Mouse (Mus musculus) embryo, embryonic 11 days (tissue): ENCODE results near the gene 0610009B22Rik.
A peak's percentile ranks its signal among the peaks of the same experiment; 100 is the strongest.

ENCODE experiments used
- DNase-seq: peaks from one replicate; pipeline ENCODE4 v3.0.0-alpha.2; 2015

The 0610009B22Rik gene

DNA sequence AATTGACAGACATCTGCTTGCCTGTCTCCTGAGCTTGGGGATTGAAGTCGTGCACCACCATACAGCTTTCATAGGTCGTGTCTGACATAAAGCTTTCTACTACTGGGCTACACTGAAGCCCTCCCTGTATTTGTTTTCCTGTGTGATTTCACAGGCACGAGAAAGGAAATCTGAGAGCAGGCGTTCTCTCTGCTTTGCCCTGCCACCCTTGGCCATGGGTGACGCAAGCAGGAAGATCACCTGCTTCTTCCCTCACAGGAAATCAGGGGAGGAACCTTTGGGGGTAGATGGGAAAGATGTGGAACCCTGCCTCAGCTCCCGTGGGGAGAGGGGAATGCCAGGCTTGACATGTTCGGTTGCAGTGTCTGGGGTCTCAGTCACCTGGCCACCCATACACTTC is 30.4 kb downstream of the 0610009B22Rik start:
- no peak for DNase-seq

DNA sequence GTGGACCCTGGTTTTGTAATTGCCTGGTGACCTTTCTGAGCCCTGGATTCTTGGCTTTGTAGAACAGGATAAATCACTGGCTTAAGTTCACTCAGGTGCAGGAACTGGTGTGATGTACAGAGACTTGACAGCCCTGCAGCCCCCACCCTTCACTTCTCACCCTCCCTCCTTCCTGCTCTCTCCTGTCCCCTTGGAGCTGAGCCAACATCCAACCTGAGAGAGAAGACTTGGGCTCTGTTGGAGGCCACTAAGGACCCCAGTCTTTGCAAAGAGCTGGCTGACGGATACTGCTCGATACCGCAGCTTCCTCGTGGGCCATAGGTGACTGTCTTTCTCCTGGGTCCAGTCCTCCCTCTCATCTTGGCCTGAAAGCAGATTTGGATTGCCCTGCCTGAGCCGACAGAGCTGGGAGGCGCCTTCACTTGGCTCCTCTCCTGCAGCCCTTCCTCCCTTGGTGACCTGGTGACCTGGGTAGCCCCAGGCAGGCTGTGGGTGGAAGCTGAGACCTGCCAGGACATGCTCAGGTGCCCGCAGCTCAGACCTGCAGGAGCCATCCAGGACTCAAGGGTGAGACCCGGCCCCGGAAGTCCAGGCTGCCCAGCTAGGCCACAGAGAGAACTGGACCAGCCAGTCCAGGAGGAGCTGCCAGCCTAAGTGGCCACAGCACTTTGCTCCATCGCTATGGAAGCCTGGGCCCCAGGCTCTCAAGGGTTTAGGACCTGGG is 31.7 kb downstream of the 0610009B22Rik start:
- DNase-seq = no peak

DNA sequence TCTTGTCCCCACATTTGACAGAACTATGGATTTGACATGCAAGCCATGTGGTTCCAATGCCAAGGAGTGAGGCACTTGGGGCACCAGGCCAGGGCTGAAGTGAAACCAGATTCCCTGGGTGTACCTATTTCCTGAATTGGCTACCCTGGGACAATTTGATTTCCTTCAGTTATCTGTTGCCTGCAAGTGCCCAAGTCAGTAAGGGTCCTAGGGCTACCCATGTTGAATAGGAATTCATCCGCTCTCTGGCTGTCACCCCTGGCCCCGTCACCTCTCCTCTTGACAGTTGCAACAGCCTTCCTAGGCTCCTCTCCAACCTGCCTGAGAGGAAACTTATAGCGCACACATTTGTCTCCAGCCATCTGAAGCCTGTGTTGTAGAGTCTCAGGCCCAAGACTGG is 33.8 kb downstream of the 0610009B22Rik start:
- DNase-seq = no peak

- no peak for DNase-seq
Observed at GRCm38 (mm10) chr11:51653736-51654135, 34.9 kb downstream of the 0610009B22Rik start.

DNA sequence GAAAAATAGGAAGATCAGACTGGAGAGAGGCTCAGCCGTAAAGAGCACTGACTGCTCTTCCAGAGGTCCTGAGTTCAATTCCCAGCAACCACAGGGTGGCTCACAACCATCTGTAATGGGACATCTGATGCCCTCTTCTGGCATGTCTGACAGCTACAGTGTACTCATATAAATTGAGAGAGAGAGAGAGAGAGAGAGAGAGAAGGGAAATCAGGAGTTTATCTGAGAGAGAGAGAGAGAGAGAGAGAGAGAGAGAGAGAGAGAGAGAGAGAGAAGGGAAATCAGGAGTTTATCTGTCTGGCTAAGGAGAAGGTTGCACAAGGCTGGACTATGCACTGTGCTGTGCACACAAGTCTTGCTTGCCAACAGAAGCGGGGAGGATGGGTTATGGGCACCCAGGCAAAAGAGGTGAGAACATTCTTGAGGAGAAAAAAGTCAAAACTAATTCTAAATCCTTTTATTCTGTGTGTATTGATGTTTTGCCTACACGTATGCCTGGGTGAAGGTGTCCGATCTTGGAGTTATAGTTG is 35.7 kb downstream of the 0610009B22Rik start:
- no peak for DNase-seq

DNA sequence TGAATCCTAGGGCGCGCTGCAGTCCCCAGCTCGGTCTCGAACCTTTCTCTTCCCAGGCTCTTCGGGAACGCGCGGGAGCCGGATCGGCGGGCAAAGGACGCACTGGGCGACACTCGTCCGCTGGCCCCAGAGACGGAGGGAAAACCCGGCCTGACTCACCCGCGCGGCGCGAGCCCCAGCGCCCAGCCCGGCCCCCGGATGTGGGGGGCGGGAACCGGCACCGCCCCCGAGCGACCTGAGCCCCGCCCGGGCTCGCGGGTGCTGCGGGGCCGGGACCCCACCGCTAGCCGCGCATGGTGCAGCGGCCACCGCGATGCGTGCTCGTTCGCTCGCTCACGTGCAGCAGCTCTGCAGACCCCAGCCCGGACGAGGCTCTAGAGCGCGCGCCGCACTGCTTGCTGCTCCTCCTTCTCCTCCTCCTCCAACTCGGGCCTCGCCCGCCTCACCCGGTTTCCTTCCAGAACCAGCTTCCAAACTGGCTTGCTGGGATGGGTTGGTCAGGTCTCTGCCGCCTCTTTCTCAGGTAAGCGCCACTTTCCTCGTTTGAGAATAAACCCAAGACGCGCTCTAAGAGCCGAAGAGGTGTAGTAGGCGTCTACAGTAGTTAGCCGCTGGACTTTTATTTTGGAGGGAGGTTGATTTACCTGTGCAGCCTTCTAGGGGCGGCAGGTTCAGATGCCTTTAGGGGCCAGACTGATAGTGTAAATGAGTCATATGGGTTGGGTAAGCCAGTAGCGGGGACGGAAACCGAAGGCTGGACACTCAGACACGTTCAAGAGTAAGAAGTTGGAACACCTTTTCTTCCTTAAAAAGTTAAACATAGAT is 37.8 kb downstream of the 0610009B22Rik start, which contains the start of the genes N4bp3 and D930048N14Rik:
Gene N4bp3, minus strand, starts transcription at position 152 of the 825 bp plus-strand sequence.
Gene D930048N14Rik, plus strand, starts transcription at position 264 of the 825 bp plus-strand sequence.
- DNase-seq = peak; percentile 88

- peak; percentile 35 for DNase-seq
Observed at GRCm38 (mm10) chr11:51650261-51650660, 38.4 kb downstream of the 0610009B22Rik start.

- DNase-seq = peak; percentile 51
Observed at GRCm38 (mm10) chr11:51649889-51650199, 38.8 kb downstream of the 0610009B22Rik start.

DNA sequence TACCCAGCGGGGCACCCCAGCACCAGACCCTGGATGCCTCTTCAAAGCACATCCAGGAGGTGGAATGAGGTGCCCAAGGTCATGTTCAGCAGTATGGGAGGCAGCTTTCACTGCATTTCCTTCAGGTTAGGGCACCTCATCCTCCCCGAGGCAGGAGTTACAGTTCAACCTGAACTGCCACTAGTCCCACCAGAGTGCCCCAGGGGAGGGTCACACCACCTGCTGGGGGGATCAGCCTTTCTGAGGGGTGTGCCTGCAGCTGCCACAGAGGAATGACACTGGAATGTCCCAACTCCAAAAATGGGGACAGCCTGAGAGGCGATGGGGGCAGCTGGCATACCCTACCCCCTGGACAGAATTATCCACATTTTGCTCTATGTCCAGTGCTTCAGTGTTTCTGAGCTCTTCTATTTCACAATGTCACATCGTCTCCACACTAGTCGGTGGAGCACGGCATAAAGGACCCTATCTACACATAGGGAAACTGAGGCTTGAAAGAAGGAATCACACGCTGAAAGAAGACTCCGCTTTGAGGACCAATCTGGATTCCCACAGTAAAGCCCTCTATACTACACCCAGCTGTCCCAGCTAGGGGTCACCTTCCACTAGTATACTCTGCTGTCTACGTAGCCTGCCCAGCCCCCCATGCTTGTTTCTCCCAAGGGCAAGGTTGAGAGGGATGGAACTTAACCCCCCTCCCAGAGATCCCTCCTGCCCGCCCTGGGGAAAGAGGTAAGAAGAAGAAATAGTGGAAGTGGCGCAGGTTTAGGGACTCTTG is 39.4 kb downstream of the 0610009B22Rik start:
- no peak for DNase-seq

DNA sequence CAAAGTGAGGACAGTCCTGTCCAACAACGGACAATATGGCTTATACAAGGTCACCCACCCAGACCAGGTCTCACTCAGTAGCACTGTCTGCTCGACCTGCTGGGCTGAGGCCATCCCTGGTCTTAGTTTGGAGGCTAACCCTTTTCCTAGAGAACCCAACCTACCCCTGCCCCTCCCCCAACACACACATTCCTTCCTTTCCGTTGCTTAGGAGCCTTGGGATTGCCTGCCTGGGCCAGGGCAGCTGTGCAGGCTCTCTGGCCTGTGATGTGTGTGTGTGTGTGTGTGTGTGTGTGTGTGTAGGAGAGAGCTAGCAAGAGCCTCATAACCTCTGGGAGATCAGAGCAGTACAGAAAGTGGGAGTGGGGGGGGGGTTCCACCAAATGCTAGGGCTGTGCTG is 40.1 kb downstream of the 0610009B22Rik start:
- peak; percentile 83 for DNase-seq

DNA sequence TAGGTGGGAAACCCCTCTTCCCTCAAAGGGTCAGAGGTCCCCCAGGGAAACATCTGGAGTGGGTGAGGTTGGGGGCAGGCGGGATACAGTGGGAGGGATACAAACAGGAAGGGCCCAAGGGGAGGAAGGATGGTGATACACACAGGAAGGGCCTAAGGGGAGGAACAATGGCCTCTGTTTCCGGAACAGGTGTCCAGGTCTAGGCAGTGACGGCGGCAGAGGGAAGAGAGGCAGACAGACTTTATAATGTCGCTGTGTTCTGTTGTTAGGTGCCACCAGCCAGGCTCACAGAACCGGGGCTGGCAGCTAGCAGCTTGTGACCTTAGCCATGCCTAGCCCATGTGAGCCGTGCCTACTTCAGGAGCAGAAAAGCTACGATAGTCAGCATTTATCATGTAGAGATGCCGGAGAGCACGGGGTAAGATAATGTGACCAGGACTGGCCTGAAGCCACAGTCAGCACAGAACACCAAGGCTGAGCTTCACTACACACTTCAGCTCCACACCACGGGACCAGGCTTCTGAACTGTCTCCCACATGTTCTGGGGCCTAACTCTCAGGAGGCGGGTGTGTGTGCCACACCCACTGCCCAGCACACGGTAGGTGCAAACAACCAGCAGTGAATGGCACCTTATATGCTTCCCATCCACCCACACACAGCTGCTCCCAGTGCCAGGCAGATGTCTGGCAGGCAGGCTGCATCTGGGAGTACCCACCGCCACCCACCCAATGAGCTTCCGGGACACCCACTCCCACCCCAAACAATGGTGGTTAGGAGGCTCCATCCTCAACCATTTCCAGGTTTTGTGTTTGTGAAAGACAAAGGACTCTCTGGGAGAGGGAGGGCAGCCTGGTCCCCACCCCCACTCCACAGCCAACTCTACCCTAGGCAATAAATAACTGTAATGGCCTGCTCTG is 41.7 kb downstream of the 0610009B22Rik start:
- peak; percentile 18 for DNase-seq

GRCm38 (mm10) chr11:51646245-51646644 is 42.4 kb downstream of the 0610009B22Rik start:
- DNase-seq = no peak

- no peak for DNase-seq
Observed at GRCm38 (mm10) chr11:51645293-51645692, 43.4 kb downstream of the 0610009B22Rik start.

GRCm38 (mm10) chr11:51644217-51644616 is 44.5 kb downstream of the 0610009B22Rik start:
- DNase-seq = no peak

- DNase-seq = no peak
Observed at GRCm38 (mm10) chr11:51643761-51644160, 44.9 kb downstream of the 0610009B22Rik start.

DNA sequence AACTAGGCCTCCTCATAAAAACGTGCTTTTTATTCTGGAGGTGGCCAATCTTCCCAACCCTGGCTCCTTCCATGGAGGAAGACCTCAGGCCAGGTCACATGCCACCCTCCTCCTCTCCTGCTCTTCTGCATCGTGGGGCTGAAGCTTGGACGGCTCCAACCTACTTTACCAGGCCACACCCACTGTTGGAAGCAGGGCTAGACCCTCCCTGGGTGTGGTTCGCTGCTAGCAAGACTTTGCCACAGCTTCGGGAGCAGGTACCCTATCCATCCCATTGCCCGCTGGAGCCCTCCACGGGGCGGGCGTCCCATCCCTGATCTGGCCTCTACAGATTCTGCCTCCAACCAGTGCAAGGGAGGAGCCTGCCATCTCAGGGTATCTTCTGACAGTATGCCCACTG is 45.5 kb downstream of the 0610009B22Rik start:
- DNase-seq = no peak

- no peak for DNase-seq
Observed at GRCm38 (mm10) chr11:51640748-51641147, 47.9 kb downstream of the 0610009B22Rik start.

DNA sequence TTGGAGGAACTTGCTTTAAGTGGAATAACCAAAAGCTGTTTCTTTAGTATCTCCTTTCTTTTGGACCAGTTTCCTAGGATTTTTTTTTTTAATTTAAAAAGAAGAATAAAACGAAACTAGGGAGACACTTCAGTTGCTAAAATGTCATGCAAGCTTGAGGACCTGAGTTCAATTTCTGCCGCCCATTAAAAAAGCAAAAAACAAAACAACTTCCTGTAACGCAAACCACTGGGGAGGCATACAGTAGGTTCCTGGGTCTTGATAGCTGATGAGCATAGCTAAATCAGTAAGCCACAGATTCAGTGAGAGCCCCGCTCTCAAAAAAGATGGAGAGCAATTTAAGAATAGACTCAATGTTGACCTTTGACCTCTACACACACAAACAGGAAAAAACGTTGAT is 50.2 kb downstream of the 0610009B22Rik start:
- no peak for DNase-seq

DNA sequence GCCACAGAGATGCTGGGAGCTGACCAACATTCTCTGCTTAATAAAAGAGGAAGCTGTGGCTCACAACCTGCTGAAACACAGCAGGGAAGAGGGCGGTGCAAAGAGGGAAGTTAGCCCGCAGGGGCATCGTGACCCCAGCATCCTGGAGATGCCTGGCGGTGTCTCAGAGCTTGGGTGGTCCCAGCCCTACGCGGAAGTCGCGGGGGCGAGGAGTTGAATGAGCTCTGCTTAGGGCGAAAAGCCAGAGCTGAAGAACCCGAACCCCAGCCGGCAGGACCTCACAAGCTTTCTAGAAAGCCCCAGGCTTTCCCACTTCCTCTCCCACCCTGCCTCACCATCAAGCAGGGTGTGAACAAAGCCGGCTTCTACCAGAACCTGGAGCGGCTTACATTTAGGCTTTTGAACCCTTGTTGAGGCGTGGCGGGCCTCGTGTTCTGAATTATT is 50.7 kb downstream of the 0610009B22Rik start:
- peak; percentile 85 for DNase-seq

DNA sequence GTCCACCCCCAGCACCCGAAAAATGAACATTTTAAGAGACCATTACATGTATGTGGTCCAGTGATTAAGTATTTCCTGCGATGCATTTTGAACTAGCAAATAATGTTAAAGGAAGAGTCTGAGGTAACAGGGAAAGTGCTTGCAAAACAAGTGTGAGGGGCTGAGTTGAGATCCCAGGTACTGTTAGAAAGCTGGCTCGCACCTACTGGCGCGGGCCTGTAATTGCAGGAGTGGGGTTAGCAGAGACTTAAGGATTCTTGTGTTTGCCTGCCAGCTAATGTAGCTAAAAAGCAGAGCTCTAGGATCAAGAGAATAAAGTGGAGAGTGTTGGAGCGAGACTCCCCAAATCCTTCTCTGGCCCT is 52.4 kb downstream of the 0610009B22Rik start:
- peak; percentile 86 for DNase-seq

GRCm38 (mm10) chr11:51635525-51636322 is 53.0 kb downstream of the 0610009B22Rik start, which contains the start of gene Rmnd5b:
Gene Rmnd5b (minus strand): TSS chr11:51635896.
- DNase-seq = peak; percentile 90
